Mouse (Mus musculus): ENCODE results near the gene Pdcd11. TPM values are rescaled to one million over a fixed set of nuclear protein-coding genes. Genes with fewer than 3 reads are reported as not detected.

Pdcd11 gene
- total RNA-seq, 2 experiments from 2014 or later = 17.9 to 19.0 TPM

- peak overlapping the region; percentile 97 for H3K4me3 ChIP-seq
- peak overlapping the region; percentile 91 for H3K27ac ChIP-seq
- DNase-seq (ENCODE audit: low spot score in 2 of 2) = peak; percentile 81 to 85
- TF ChIP-seq CTCF (conservative IDR thresholded peaks at IDR 0.05) = peak; percentile 61
These were observed 22.5 kb upstream of the Pdcd11 start for GRCm38 (mm10) chr19:47067924-47068611.

GRCm38 (mm10) chr19:47088226-47088625, 2.3 kb upstream of the Pdcd11 start:
- peak overlapping the region; percentile 76 for H3K4me3 ChIP-seq
- no peak for TF ChIP-seq CTCF (conservative IDR thresholded peaks at IDR 0.05)

GRCm38 (mm10) chr19:47089718-47090525, 646 bp upstream of the Pdcd11 start:
- no peak for TF ChIP-seq CTCF (conservative IDR thresholded peaks at IDR 0.05)
- H3K4me3 ChIP-seq = peak overlapping the region; percentile 76
- DNase-seq (ENCODE audit: low spot score in 2 of 2) = peak in 1 of 2 experiments; percentile 29
- H3K27ac ChIP-seq = peak overlapping the region; percentile 98

More at GRCm38 (mm10) chr19:47088226-47088625, 2.3 kb upstream of the Pdcd11 start:
- DNase-seq (ENCODE audit: low spot score in 2 of 2) = no peak
- peak overlapping the region; percentile 23; the same call in 1 of the 2 replicates for H3K27ac ChIP-seq

- DNase-seq (ENCODE audit: low spot score in 2 of 2) = no peak
- H3K4me3 ChIP-seq = no peak overlapping the region
- no peak overlapping the region for H3K27ac ChIP-seq
- no peak for TF ChIP-seq CTCF (conservative IDR thresholded peaks at IDR 0.05)
These were observed 10.5 kb downstream of the Pdcd11 start for GRCm38 (mm10) chr19:47101080-47101479.

GRCm38 (mm10) chr19:47104641-47105271, 14.2 kb downstream of the Pdcd11 start:
- no peak for TF ChIP-seq CTCF (conservative IDR thresholded peaks at IDR 0.05)
- H3K4me3 ChIP-seq = no peak overlapping the region
- H3K27ac ChIP-seq = no peak overlapping the region
- DNase-seq (ENCODE audit: low spot score in 2 of 2) = no peak

GRCm38 (mm10) chr19:47118634-47119033, 28.1 kb downstream of the Pdcd11 start:
- peak overlapping the region; percentile 89 for H3K27ac ChIP-seq
- peak in 1 of 2 experiments; percentile 46 for DNase-seq (ENCODE audit: low spot score in 2 of 2)
- no peak for TF ChIP-seq CTCF (conservative IDR thresholded peaks at IDR 0.05)
- no peak overlapping the region for H3K4me3 ChIP-seq

GRCm38 (mm10) chr19:47121054-47121453, 30.5 kb downstream of the Pdcd11 start:
- peak in 1 of 2 experiments; percentile 24 for DNase-seq (ENCODE audit: low spot score in 2 of 2)
- Histone ChIP-seq H3K27ac (no peak overlapping the region), H3K4me3 (no peak overlapping the region)
- TF ChIP-seq CTCF (conservative IDR thresholded peaks at IDR 0.05) = peak; percentile 88

GRCm38 (mm10) chr19:47122802-47123201, 32.2 kb downstream of the Pdcd11 start:
- peak; percentile 82 for TF ChIP-seq CTCF (conservative IDR thresholded peaks at IDR 0.05)
- no peak for DNase-seq (ENCODE audit: low spot score in 2 of 2)
- Histone ChIP-seq H3K27ac (no peak overlapping the region), H3K4me3 (no peak overlapping the region)

GRCm38 (mm10) chr19:47128164-47128563, 37.6 kb downstream of the Pdcd11 start:
- no peak for DNase-seq (ENCODE audit: low spot score in 2 of 2)
- Histone ChIP-seq H3K27ac (peak overlapping the region; percentile 14; the same call in 1 of the 2 replicates), H3K4me3 (no peak overlapping the region)
- no peak for TF ChIP-seq CTCF (conservative IDR thresholded peaks at IDR 0.05)

- no peak for TF ChIP-seq CTCF (conservative IDR thresholded peaks at IDR 0.05)
- Histone ChIP-seq H3K27ac (no peak overlapping the region), H3K4me3 (no peak overlapping the region)
- DNase-seq (ENCODE audit: low spot score in 2 of 2) = no peak
These were observed 38.3 kb downstream of the Pdcd11 start for GRCm38 (mm10) chr19:47128835-47129234.

GRCm38 (mm10) chr19:47130551-47131125, 40.1 kb downstream of the Pdcd11 start:
- no peak overlapping the region for H3K4me3 ChIP-seq
- no peak for TF ChIP-seq CTCF (conservative IDR thresholded peaks at IDR 0.05)
- DNase-seq (ENCODE audit: low spot score in 2 of 2) = no peak
- no peak overlapping the region for H3K27ac ChIP-seq

GRCm38 (mm10) chr19:47133161-47133560, 42.6 kb downstream of the Pdcd11 start:
- H3K4me3 ChIP-seq = no peak overlapping the region
- no peak overlapping the region for H3K27ac ChIP-seq
- DNase-seq (ENCODE audit: low spot score in 2 of 2) = no peak
- no peak for TF ChIP-seq CTCF (conservative IDR thresholded peaks at IDR 0.05)

Measured in layer of hippocampus, adult 2 months (tissue).